Mouse (Mus musculus) left cerebral cortex, postnatal 10 days (tissue): ENCODE data around the gene Gpr6. TPM values are rescaled to one million over a fixed set of nuclear protein-coding genes. Genes with fewer than 3 reads are reported as not detected.

ENCODE experiments used
- total RNA-seq, 2 experiments: library from RNA; stranded (reverse); gene quantifications; 2 replicates each; pipeline ENCODE4 v1.2.3; 2021

Gene Gpr6
- total RNA-seq, 2 experiments from 2014 or later: 16.2 to 17.3 TPM

Other genes with a start within 250 kb of the Gpr6 start
- gene Cdc40, start 189.0 kb downstream of the Gpr6 start, total RNA-seq: 10 to 100 TPM; 31.4 to 36.6 TPM
- gene Wasf1, start 188.8 kb downstream of the Gpr6 start, total RNA-seq: 100 to 1,000 TPM; 303 to 306 TPM
- gene Fig4, start 231.0 kb upstream of the Gpr6 start, total RNA-seq: 10 to 100 TPM; 35.0 to 37.0 TPM
- gene Ak9, start 231.7 kb upstream of the Gpr6 start, total RNA-seq: under 1 TPM; 0.10 to 0.13 TPM